Mouse (Mus musculus) kidney, postnatal 36 days (tissue): ENCODE results near the gene Gm17349.
"Not testable (repeated sequence)": the region's sequence is repeated elsewhere in the genome, so short reads cannot be mapped to it uniquely, and the experiment has no call there.

ENCODE experiments used
- DNase-seq, 2 experiments: peaks; one replicate each; pipeline ENCODE4 v3.0.0; 2021 to 2022; ENCODE audit warnings: mixed read lengths in 2 of 2

The Gm17349 gene

GRCm38 (mm10) chr15:99705440-99706048 lies at the start of gene Gm17349:
Gene Gm17349, minus strand, starts transcription at chr15:99705490.
- peak; percentile 59 to 80 for DNase-seq

- no peak for DNase-seq
Measured at GRCm38 (mm10) chr15:99754204-99754603, 48.9 kb upstream of the Gm17349 start.

GRCm38 (mm10) chr15:99740229-99740628 lies 34.9 kb upstream of the Gm17349 start:
- DNase-seq, result no peak

DNA sequence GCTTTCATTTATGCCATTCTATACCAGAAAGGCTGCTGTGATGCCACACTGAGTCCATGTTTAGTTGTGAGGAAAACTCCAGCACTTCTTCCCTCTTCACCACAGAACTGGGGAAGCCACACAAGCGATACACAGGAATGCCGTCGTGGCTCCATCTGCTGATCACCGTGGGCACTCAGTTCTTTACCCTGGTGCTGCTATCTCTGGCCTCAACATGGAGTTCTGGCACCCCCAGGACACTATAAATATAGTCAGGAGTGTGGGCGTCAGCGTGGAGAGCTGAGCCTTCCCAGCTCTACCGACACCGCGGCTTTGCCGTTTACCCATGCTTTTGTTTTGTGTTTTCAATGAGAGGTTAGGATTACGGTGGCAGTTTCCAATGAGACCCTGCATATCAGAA lies 31.4 kb upstream of the Gm17349 start:
- no peak for DNase-seq

- peak; percentile 99 to 100 for DNase-seq
Measured at GRCm38 (mm10) chr15:99735631-99736030, 30.3 kb upstream of the Gm17349 start.

- DNase-seq, result no peak
Measured at GRCm38 (mm10) chr15:99733186-99733585, 27.9 kb upstream of the Gm17349 start.

DNA sequence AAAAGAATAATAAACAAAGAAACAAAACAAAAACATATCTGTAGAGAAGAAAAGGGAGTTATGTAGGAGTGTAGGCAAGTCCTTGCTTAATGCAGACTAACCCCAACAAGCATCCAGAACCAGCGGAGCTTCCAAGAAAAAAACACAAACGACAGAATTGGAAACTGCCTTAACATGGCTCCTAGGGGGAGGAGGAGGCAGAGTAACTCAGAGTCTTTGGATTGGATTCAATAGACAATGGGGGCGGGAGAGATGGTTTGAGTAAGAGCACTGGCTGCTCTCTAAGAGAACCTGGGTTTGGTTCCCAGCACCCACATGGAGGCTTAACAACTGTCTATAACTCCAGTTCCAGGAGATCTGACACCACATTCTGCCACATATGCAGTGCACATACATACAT lies 26.4 kb upstream of the Gm17349 start:
- DNase-seq, result no peak

DNA sequence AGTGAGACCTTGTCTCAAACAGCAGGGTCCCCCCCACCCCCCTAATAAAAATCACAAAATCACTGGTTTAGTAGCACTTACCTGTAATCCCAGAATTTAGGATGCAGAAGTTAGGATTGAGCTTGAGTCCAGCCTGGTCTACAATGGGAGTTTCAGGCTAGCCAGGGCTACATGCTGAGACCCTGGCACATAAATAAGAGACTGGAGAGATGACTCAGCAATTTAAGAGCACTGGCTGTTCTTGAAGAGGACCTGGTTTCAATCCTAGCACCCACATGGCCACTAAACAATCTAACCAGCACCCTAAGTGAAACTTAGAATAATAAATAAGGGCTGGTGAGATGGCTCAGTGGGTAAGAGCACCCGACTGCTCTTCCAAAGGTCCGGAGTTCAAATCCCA lies 25.9 kb upstream of the Gm17349 start:
- no peak for DNase-seq

DNA sequence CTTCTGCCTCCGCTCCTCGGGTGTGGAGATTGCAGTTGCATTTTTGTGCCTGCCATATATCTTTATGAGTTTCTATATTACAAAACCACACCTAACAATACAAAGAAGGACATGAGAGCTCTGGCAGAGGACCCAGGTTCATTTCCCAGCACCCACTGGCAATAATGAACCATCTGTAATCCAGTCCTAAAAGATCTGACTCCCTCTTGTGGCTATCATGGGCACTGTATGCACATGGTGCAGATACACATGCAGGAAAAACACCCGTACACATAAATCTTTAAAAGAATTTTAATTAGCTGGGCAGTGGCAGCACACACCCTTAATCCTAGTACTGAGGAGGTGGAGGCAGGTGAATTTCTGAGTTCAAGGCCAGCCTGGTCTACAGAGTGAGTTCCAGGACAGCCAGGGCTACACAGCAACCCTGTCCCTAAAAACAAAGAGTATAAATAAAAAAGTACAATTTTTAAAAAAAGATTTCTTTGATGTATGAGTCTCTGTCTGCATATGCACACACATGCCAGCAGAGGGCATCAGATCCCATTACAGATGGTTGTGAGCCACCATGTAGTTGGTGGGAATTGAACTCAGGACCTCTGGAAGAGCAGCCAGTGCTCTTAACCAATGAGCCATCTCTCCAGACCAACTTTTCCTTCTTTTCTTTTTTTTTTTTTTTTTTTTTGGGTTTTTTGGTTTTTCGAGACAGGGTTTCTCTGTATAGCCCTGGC lies 23.9 kb upstream of the Gm17349 start:
- DNase-seq, result no peak

- DNase-seq, result no peak
Measured at GRCm38 (mm10) chr15:99728211-99728610, 22.9 kb upstream of the Gm17349 start.

GRCm38 (mm10) chr15:99727525-99727924 lies 22.2 kb upstream of the Gm17349 start:
- no peak for DNase-seq

- not testable (repeated sequence) for DNase-seq
Measured at GRCm38 (mm10) chr15:99727039-99727438, 21.7 kb upstream of the Gm17349 start.

- no peak for DNase-seq
Measured at GRCm38 (mm10) chr15:99726549-99726948, 21.3 kb upstream of the Gm17349 start.

DNA sequence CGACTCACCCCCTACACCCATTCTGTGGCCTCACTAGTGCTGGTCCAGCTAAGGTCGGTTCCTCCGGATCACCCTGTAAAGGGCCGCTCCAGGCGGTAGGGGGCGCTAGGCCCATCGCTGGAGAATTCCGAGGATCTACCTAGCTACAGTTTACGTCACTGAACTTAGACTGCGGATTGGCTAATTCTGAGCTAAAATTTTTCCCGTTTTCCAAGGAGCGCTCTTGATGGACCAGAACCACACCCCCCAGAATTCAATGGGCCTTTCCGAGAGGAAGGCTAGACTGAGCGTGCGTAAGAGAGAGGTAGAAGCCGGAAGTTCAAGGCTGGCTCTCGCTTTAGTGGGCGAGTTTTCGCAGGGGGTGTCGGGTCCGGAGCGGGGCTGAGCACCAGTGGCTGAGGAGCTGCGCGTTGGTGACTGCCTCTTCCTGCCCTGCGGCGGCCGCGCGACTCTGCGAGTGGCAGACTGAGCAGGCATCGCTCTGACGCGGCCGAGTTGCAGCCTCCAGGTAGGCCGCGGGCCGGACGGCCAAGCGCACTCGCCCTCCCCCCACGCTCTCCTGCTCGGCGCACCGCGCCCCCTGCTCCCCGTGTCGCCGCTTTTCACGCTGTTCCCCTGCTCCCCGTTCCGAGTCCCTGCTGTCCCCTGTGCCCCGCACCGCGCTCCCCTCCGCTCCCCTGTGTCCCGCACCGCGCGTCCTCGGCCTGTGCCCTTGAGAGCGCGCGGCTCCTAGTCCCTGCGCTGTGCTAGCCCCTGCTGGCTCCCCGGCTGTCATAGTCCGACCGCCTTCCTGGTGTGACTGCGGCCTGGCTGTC lies 20.3 kb upstream of the Gm17349 start, which contains the start of gene Cox14:
Gene Cox14 (plus strand): TSS at position 278 of the 815 bp plus-strand sequence.
- peak; percentile 93 to 98 for DNase-seq

- peak; percentile 83 to 86 for DNase-seq
Measured at GRCm38 (mm10) chr15:99724292-99725021, 19.2 kb upstream of the Gm17349 start.

GRCm38 (mm10) chr15:99723515-99724291 lies 18.4 kb upstream of the Gm17349 start:
- DNase-seq, result peak; percentile 69 to 75

DNA sequence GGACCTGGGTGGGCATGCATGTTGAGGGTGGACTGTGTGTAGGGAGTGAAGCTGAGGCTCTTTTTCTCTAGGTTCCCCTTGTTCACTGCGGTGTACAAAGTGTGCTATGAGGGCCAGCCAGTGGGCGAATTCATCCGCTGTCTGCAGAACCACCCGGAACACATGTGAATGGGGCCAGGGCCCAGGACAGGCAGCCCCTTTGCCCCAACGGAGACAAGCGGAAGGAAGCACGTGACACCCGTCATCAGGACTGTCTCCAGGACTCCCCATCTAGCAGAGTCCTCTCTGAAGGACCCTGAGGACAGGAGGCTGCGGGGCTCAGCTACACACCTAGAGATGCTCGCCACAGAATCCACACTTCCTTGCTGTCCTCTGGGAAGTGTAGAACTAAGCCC lies 17.8 kb upstream of the Gm17349 start:
- DNase-seq, result no peak

DNA sequence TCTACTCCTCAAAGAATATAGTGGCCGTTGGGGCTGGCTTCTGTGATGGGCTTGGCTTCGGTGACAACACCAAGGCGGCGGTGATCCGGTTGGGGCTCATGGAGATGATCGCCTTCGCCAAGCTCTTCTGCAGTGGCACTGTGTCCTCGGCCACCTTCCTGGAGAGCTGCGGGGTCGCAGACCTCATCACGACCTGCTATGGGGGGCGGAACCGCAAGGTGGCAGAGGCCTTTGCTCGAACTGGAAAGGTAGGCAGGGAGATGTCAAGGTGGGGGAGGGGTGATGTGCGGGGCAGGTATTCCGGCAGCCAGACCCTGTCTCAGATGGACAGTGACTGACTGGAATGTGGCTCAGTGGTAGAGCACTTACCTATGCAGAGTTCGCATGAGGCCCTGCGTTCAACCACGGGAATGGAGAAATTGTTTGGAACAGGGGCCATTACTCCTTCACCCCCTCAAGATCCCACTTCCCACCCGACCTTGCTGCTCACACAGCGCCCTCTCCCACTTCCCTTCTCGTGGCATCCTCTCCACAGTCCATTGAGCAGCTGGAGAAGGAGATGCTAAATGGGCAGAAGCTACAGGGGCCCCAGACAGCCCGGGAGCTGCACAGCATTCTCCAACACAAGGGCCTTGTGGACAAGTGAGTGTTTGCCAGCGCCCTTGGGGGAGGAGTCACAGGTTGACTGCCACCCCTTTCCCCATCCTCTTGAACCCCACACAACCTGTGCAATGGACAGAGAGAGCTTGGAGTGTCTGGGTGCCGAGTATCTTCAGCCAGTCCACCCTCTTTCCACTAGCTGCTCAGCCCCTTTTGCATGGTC lies 16.8 kb upstream of the Gm17349 start:
- no peak for DNase-seq

GRCm38 (mm10) chr15:99719865-99720264 lies 14.6 kb upstream of the Gm17349 start:
- DNase-seq, result no peak

- peak; percentile 69 to 86 for DNase-seq
Measured at GRCm38 (mm10) chr15:99718461-99719021, 13.3 kb upstream of the Gm17349 start.
